Mouse (Mus musculus): Measurements from ENCODE around the gene Hilpda.
A peak's percentile ranks its signal among the peaks of the same experiment; 100 is the strongest.

Hilpda gene

DNA sequence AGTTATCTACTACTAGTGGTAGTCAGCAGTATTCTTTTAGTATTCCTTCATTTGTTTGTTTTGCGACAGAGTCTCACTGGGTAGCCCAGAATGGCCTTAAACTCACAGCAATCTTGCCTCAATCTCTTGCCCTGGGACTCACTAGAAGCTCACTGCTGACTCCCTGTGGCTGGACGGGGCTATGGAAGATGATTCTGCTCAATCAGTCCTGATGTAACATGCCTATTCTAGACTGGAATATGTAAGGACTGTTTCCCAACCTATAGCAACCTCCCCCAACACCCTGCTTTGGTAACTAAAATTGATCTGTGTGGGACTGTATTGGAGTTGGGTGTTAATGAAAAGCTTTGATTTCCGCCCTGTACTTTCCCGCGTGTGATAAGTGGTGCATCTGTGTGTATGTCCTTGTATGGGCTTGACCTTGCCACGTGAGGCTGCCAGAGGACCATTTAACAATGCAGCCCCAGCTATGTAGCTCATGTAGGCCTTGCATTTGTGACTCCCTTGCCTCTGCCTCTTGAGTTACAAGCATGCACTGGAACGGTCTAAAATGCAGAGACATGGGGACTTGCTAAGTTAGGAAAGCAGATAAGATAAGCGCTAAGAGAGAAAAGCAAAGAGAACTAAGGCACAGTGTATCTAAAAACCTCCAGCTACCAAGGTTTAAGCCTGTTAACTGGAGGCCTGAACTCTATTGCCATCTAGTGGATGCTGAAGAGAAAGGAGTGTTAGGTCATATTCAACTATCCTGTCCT lies 6.4 kb downstream of the Hilpda start:
- DNase-seq: peak; percentile 31

DNA sequence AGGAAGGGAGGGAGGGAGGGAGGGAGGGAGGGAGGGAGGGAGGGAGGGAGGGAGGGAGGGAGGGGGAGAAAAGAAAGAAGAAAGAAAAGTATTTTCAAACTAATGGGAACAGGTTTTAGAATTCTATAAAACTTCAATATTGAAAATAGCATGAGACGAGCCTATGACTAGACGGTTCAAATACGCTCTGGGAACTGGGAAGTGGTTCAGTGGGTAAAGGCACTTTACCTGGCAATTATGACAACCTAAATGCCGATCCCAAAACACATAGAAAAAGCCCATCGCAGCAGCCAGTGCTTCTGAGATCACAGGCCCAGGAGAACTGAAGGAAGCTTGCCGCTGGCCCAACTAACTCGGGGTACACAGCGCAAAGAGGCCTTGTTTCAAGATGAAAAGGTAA lies 7.0 kb downstream of the Hilpda start, which contains the start of gene Fam71f2:
Gene Fam71f2, plus strand, starts transcription at position 301 of the 400 bp plus-strand sequence.
- no peak for DNase-seq

DNA sequence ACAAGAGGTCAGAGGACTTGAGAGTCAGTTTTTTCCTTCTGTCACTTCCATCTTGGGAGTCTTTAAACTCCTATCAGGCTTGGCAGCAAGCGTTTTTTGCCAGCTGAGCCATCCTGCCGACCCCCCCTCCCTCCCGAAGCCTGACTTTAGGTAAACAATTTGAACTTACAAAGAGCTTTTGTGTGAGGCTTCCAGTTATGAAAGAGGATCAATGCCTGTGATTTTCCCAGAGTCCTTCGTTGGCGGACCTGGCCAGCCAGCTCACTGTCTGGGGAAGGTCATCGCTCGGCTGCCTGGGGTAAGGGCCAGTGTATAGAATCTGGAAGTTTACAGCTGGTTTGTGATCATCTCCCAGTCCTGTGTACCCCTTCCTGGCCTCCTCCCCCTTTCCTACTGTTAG lies 8.4 kb downstream of the Hilpda start:
- DNase-seq: no peak

DNA sequence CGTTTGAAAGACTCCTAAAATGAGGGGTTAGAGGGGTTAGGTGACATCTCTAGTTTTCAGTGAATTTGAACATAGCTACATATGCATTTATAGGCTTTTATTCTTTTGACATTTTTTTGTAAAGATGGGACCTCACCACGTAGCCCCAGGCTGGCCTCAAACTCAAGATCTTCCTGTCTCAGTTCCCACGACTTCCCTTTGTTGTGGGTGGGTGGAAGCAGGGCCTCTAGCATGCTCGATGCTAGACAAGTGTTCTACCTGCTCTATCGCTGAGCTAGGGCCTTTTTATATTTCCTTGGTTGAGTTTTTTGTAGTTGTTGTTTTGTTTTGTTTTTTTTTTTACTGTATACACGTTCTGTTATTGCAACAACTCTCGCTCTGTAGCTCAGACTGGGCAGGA lies 14.6 kb downstream of the Hilpda start:
- DNase-seq: no peak

DNA sequence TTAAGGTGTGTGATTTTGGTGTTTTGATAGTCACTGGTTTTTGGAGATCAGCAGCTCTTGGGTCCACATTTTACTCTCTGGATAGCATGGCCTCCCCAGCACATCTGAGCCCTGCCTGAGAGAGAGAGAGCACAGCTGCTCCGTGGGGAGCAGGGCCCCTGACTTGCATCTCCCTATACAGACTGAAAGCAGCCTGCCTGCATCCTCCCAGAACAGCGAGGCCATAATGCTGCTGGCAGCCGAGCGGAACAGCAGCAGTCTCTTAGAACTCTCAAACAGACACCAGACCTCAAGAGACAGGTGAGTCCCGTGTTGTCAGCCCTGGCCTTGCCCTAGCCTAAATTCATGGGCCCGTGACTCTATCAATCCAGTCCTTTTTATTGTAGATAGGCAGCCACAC lies 15.2 kb downstream of the Hilpda start:
- no peak for DNase-seq

DNA sequence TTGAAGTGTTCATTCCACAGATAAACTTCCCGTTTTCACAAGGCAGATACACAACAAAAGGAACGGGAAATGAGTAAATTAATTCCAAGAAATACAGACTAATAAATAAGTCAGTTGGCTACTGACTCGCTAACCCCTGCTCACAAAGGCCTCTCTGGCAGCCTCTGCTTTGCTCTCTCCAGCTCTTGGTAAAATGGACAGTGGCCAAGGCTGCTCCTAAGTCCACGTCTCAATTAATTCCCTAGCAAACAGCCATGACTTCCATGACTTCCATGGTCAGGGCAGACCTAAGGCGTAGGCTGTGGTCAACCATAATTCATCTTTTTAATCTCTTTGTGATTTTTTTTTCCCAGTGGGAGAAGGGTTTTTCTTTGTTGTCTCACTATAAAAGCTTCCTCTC lies 15.7 kb downstream of the Hilpda start:
- DNase-seq: no peak

DNA sequence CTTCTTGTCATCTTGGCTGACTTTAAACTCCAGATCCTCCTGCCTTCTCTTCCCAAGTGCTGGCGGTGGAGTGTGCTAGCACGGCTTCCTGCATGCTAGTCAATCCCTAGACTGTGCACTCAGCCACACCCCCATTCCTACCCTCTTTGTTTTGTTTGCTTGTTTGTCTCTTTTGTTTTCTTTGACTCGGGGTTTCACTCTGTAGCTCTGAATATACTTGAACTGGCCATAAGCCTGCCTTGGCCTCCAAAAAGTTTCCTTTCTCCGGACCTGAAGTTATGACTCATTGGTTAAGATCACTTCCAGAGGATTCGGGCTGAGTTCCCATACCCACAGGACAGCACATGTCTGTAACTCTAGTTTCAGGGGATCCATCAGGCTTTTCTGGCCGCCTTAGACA lies 16.4 kb downstream of the Hilpda start:
- DNase-seq: no peak

DNA sequence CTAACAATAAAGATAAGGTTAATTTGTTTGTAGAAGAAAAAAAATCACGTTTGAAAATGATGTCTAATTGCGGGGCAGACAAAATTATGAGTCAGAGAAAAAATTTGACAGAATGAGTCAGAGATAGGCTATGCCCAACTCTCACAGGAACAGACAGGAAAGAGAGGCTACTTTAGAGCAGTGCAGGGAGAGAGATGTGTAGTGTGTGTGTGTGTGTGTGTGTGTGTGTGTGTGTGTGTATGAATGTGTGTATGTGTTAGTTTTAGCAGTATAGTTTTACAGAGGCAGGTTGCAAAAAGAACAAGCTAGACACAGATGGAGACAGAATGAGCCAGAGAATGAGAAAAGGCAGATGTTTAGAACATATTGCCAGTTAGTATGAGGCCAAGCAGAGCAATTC lies 26.8 kb downstream of the Hilpda start:
- no peak for DNase-seq

DNA sequence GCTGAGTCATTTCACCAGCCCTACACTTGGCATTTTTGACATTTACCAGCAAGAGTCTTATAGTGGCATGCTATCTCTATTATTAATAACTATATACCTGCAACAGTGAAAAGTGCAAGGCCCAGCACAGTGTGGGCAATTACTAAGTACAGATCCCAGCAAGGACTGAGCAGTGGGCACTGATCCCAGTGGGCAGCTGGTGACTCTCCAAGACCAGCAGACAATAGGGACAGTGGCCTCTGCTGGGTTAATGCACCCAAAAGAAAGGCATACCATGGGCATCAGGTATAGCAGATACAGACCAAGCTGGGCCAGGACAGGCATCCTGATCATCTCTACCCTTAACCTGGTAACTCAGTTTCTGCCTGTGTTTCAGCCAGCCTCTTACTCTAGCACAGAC lies 31.0 kb downstream of the Hilpda start:
- no peak for DNase-seq

DNA sequence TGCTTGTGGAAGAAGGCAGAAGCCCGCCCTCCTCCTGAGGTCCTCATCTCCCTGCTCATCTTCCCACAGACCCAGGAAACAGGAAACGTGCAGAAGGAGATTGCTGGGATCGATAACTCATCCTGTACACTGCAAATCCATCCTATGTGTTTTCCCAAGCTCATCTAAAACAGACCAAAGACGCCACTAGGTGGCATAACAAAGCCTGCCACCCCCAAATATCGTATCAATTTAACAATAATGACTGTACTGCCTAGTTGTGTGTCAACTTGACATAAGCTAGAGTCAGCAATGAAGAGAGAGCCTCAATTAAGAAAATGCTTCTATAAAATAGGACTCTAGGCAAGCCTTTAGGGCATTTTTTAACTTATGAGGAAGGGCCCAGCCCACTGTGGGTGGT lies 31.4 kb downstream of the Hilpda start:
- DNase-seq: no peak

DNA sequence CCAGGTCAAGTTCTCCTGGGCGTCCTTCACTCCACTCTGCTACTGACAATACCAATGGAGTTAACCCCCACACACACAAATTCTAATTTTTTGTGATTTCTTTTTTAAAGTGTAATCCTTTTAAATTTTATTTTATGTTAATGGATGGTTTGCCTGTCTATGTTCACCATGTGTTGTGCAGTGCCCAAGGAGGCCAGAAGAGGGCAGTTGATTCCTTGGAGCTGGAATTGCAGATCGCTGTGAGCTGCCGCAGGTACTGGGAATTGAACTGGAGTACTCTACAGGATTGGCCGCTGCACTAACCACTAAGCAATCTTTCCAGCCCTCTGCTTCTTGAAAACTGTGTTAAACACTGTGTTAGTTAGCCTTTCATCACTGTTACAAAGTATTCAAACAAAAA lies 33.2 kb downstream of the Hilpda start:
- DNase-seq: no peak

DNA sequence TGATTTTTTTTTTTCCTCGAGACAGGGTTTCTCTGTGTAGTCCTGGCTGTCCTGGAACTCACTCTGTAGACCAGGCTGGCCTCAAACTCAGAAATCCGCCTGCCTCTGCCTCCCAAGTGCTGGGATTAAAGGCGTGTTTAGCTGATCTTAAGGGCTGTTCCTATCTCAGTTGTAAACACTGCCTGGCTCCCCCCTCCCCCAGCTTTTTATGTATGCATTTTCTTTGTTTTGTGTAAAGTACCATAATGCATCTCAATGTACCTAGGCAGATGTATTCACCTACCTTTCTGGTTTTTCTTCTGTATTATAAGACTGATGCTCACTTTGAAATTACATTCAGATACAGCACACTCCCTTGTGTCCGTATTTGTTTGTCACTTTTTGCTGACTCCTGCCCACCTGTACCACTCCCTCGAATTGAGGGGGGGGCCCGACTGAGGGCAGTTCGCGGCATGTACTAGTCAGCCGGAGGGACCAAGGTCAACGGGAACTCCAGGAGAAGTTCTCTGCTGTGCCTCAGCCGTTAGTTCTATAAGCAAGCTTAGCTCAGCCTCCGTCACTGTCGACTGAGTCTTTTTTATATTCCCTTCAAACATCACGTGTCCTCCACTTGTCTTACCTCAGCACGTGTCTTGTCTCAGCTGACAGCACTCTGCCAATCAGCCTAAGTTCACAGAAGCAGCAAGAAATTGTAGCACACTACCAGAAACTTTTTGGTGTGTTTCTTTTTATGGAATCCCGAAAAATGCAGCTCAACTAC lies 36.7 kb downstream of the Hilpda start:
- DNase-seq: no peak

DNA sequence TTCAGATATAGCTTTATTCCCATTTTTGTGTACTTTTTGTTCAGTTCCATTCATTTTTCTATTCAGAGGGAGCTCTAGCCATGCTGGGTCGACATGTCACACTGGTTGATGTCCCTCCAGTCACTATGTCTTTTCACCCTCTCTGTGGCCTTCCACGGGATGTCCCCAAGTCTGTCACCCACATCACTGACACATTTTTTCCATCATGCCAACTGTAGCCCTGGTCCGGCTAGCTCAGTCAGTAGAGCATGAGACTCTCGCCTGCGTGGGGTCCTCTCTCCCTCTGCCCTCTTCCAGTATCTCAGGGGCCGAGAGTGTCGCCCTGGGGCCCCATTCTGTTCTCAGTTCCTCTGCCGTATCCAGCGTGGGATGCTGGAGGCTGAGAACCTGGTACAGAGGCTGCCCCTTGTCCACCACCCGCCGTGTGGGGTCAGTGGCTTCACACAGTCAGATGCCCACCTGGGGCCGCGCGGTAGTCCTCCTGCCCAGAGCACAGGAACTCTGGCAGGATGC lies 41.5 kb downstream of the Hilpda start:
- no peak for DNase-seq

DNA sequence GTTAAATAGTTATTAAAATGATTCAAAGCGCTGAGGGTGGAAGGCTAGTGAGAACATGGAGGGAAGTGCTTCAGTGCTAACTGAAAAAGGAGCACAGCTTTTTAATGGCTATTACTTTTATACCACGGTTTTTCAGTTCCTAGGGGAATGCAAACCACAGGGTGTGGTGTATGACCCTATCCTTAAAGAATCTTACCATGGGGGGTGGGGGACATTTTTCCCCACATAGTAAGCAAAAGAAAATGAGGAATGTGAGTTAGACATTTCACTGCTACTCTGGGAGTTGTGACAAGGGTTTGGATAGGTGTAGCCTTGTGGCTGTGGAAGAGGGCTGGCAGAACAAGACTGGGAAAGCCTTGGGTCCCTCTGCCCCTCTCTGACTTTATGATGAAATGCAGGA lies 45.0 kb downstream of the Hilpda start:
- no peak for DNase-seq

DNA sequence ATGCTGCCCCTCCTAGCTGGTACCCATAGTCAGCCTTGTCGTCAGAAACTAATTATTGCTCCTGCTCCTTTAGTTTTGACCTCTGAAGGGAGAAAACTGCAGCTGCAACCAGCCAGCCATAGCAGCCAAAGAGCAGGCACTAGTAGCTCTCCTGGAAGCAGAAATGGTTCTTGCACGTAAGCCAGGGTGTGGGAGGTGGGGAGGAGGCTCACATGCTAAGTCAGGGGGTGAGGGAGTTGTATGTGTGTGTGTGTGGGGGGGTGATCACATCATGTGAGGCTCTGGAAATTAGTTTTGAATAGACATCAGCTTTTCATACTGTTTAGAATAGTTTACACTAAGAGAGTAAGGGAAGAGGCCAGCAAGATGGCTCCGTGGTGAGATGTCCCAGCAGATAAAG lies 45.7 kb downstream of the Hilpda start:
- no peak for DNase-seq

DNA sequence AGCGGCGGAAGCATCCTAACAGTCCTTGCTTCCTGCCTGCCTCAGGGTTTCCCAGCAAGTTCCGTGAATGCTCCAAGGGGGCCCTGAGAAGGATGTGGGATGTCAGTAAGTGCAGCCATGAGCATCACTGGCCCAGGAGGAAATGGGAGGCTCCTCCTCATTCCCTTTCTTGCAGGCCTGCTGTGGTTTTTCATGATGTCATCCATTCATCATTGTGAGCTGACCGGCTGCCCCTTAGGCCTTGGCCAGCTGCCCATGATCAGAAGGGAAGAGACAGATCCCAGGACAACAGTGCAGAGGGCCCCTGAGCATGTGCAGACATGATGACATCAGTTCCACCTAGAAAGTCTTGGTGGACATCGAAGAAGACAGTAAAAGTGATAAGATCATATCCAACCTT lies 46.6 kb downstream of the Hilpda start, which contains the start of gene Fam71f1:
Gene Fam71f1, plus strand, starts transcription at position 262 of the 400 bp plus-strand sequence.
- DNase-seq: peak; percentile 7

DNA sequence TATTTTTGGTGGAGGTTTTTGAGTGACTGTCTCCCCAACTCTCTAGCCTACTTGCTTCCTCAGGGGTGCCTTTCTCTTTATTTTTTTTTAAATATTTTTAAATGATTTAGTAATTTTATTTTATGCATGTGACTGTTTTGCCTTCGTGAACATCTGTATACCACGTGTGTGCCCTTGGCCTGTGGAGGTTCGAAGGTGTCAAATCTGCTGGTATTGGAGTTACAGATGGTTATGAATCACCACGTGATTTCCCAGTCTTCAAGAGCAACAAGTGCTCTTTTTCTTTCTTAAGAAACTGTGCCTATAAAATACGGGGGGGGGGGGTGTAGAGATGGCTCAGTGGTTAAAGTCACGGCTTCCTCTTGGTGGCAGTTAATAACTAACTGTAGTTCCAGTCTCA lies 49.3 kb downstream of the Hilpda start:
- DNase-seq: no peak

DNA sequence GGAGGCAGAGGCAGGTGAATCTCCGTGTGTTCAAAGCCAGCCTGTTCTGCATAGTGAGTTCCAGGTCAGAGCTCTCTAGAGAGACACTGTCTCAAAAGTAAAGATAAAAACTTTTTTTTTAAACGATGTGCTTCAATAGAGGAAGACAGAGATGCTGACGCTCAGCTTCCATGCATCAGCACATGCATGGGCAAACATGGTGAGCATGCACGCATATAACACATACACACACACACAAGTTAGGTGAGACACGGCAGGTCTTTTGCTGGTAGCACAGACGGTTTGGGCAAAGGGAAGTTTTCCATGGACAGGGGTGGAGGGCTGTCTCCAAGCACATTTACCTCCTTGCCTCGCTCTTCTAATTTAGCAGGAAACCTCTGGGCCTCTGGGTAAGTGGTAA lies 49.9 kb downstream of the Hilpda start:
- no peak for DNase-seq

DNA sequence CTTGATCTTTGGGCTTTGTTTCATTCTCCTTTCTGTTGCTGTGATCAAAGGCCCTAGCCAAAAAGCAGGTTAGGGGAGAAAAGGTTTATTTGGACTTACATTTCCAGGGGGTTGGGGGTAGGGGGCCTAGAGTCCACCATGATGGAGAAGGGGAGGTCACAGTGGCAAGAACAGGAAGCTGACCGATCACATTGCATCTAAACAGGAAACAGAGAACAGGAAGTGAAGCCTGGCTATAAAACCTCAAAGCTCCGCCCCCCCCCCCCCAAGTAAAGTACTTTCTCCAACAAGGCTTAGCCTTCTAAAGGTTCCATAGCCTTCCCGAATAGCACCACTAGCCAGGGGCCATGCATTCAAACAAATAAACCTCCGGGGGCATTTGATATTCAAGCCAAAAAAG lies 50.4 kb downstream of the Hilpda start:
- no peak for DNase-seq
